Mouse (Mus musculus) adrenal gland, postnatal 4 days (tissue): ENCODE data around the gene Zswim1. TPM values are rescaled to one million over a fixed set of nuclear protein-coding genes. Genes with fewer than 3 reads are reported as not detected.
"Not testable (repeated sequence)": the region's sequence is repeated elsewhere in the genome, so short reads cannot be mapped to it uniquely, and the experiment has no call there.

ENCODE experiments used
- DNase-seq, 2 experiments: peaks; one replicate each; pipeline ENCODE4 v3.0.0; 2021 to 2022; ENCODE audit warnings: low spot score in 2 of 2, mixed read lengths in 2 of 2
- total RNA-seq, 2 experiments: library from RNA; stranded (reverse); gene quantifications; 2 replicates each; pipeline ENCODE4 v1.2.3; 2021

The Zswim1 gene
- total RNA-seq, 2 experiments from 2014 or later = 10.7 to 11.0 TPM

- no peak for DNase-seq
Measured at GRCm38 (mm10) chr2:164827146-164827850, 4.8 kb downstream of the Zswim1 start.

- DNase-seq = no peak
Measured at GRCm38 (mm10) chr2:164828437-164828836, 6.0 kb downstream of the Zswim1 start, which contains the start of gene Spata25. Gene Spata25 (minus strand): TSS chr2:164828537.

- no peak for DNase-seq
Measured at GRCm38 (mm10) chr2:164829090-164829489, 6.6 kb downstream of the Zswim1 start.

GRCm38 (mm10) chr2:164831029-164831428, 8.5 kb downstream of the Zswim1 start:
- no peak for DNase-seq

- DNase-seq = no peak
Measured at GRCm38 (mm10) chr2:164832032-164832747, 9.7 kb downstream of the Zswim1 start.

- peak; percentile 32 to 70 for DNase-seq
Measured at GRCm38 (mm10) chr2:164832748-164833301, 10.3 kb downstream of the Zswim1 start, which contains the start of gene Ctsa. Gene Ctsa (plus strand): TSS chr2:164832873.

- peak; percentile 70 to 80 for DNase-seq
Measured at GRCm38 (mm10) chr2:164833314-164833959, 11.0 kb downstream of the Zswim1 start, which contains the start of gene Neurl2. Gene Neurl2 (minus strand): TSS chr2:164833456.

GRCm38 (mm10) chr2:164834531-164834930, 12.0 kb downstream of the Zswim1 start:
- DNase-seq = no peak

- DNase-seq = no peak
Measured at GRCm38 (mm10) chr2:164835164-164835563, 12.7 kb downstream of the Zswim1 start.

GRCm38 (mm10) chr2:164845782-164846181, 23.3 kb downstream of the Zswim1 start:
- no peak for DNase-seq

GRCm38 (mm10) chr2:164850061-164850460, 27.6 kb downstream of the Zswim1 start:
- DNase-seq = no peak

GRCm38 (mm10) chr2:164855572-164855971, 33.1 kb downstream of the Zswim1 start:
- DNase-seq = not testable (repeated sequence)

- DNase-seq = no peak
Measured at GRCm38 (mm10) chr2:164856309-164857100, 34.0 kb downstream of the Zswim1 start.

- DNase-seq = no peak
Measured at GRCm38 (mm10) chr2:164857101-164857821, 34.8 kb downstream of the Zswim1 start, which contains the start of gene Pltp. Gene Pltp (minus strand): TSS chr2:164857711.

- DNase-seq = no peak
Measured at GRCm38 (mm10) chr2:164857842-164858553, 35.5 kb downstream of the Zswim1 start.

- no peak for DNase-seq
Measured at GRCm38 (mm10) chr2:164859155-164859554, 36.7 kb downstream of the Zswim1 start.

- no peak for DNase-seq
Measured at GRCm38 (mm10) chr2:164859640-164860432, 37.4 kb downstream of the Zswim1 start.

- no peak for DNase-seq
Measured at GRCm38 (mm10) chr2:164861094-164861493, 38.6 kb downstream of the Zswim1 start.
